Mouse (Mus musculus): Measurements from ENCODE around the gene Lnx2. TPM values are rescaled to one million over a fixed set of nuclear protein-coding genes. Genes with fewer than 3 reads are reported as not detected.

Lnx2 gene
- polyA plus RNA-seq, 2 experiments: 4.1 to 4.4 TPM

GRCm38 (mm10) chr5:147045929-147046328 is 30.5 kb downstream of the Lnx2 start:
- Histone ChIP-seq H3K4me2 (ENCODE audit: low read depth) (no peak overlapping the region), H3K9me3 (ENCODE audit: control insufficient read depth, low read length) (no peaks in the 10 kb centered on the region), H3K27ac (no peak overlapping the region), H3K27me3 (ENCODE audit: control insufficient read depth, insufficient read depth, low read length) (no peaks in the 10 kb centered on the region), H3K36me3 (replicated peaks; ENCODE audit: control insufficient read depth, insufficient read depth, low read depth) (no peaks in the 10 kb centered on the region), H3K4me1 (replicated peaks; ENCODE audit: control insufficient read depth in 2 of 2, insufficient read depth in 2 of 2, low read length in 1 of 2) (peaks cover 0 to 4% of the 10 kb centered on the region in 2 experiments; a peak in 2 of 4 replicates), H3K9ac (replicated peaks) (no peak overlapping the region), H3K4me3 (ENCODE audit: insufficient read depth in 1 of 2, low read depth in 2 of 2, low read length in 2 of 2) (no peak overlapping the region)
- TF ChIP-seq CTCF (IDR thresholded peaks at IDR 0.05; ENCODE audit: low read depth) (no peak), EP300 (IDR thresholded peaks at IDR 0.05; ENCODE audit: low read depth) (no peak)
- ATAC-seq (ENCODE audit: insufficient read depth) (no peak), DNase-seq (ENCODE audit: low read depth in 3 of 3, low spot score in 3 of 3) (no peak)
- 50% methylated on average over 11 of the region's 11 CpGs for WGBS (ENCODE audit: insufficient replicate concordance)

DNA sequence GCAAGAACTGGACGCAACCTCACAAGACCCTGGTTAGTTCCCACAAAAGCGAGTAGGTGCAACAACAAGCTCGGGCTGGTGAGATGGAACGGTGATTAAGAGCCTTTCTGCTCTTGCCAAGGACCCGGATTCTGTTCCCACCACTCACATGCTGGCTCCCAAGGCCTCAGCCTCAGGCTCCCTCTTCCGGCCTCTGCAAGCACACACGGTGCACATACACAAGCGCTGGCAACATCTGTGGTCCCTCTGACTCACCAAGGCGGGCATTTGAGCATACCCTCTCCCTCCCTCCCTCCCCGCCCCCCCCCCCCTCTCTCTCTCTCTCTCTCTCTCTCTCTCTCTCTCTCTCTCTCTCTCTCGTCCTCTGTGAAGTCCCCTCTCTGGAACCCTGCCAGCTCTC is 31.1 kb downstream of the Lnx2 start:
- DNase-seq (ENCODE audit: low read depth in 3 of 3, low spot score in 3 of 3) (no peak), ATAC-seq (ENCODE audit: insufficient read depth) (no peak)
- Histone ChIP-seq H3K27me3 (ENCODE audit: control insufficient read depth, insufficient read depth, low read length) (no peaks in the 10 kb centered on the region), H3K27ac (no peak overlapping the region), H3K4me2 (ENCODE audit: low read depth) (no peak overlapping the region), H3K36me3 (replicated peaks; ENCODE audit: control insufficient read depth, insufficient read depth, low read depth) (no peaks in the 10 kb centered on the region; the same call in 1 of the 2 replicates), H3K4me3 (ENCODE audit: insufficient read depth in 1 of 2, low read depth in 2 of 2, low read length in 2 of 2) (no peak overlapping the region), H3K9me3 (ENCODE audit: control insufficient read depth, low read length) (no peaks in the 10 kb centered on the region), H3K9ac (replicated peaks) (no peak overlapping the region), H3K4me1 (replicated peaks; ENCODE audit: control insufficient read depth in 2 of 2, insufficient read depth in 2 of 2, low read length in 1 of 2) (peaks cover 0 to 4% of the 10 kb centered on the region in 2 experiments; a peak in 2 of 4 replicates)
- WGBS (ENCODE audit: insufficient replicate concordance): 71% methylated on average over 10 of the region's 11 CpGs
- TF ChIP-seq EP300 (IDR thresholded peaks at IDR 0.05; ENCODE audit: low read depth) (no peak), CTCF (IDR thresholded peaks at IDR 0.05; ENCODE audit: low read depth) (no peak)

GRCm38 (mm10) chr5:147043240-147043844 is 33.0 kb downstream of the Lnx2 start:
- DNase-seq (ENCODE audit: low read depth in 3 of 3, low spot score in 3 of 3): no peak
- H3K4me3 ChIP-seq (ENCODE audit: insufficient read depth in 1 of 2, low read depth in 2 of 2, low read length in 2 of 2): no peak overlapping the region
- no peaks in the 10 kb centered on the region for H3K9me3 ChIP-seq (ENCODE audit: control insufficient read depth, low read length)
- no peak overlapping the region for H3K4me2 ChIP-seq (ENCODE audit: low read depth)
- no peak for TF ChIP-seq EP300 (IDR thresholded peaks at IDR 0.05; ENCODE audit: low read depth)
- TF ChIP-seq CTCF (IDR thresholded peaks at IDR 0.05; ENCODE audit: low read depth): no peak
- H3K9ac ChIP-seq (replicated peaks): no peak overlapping the region
- H3K27me3 ChIP-seq (ENCODE audit: control insufficient read depth, insufficient read depth, low read length): no peaks in the 10 kb centered on the region
- no peak overlapping the region for H3K27ac ChIP-seq
- no peak for ATAC-seq (ENCODE audit: insufficient read depth)
- 70% methylated on average over 15 of the region's 15 CpGs for WGBS (ENCODE audit: insufficient replicate concordance)
- H3K36me3 ChIP-seq (replicated peaks; ENCODE audit: control insufficient read depth, insufficient read depth, low read depth): no peaks in the 10 kb centered on the region; the same call in 1 of the 2 replicates
- no peaks in the 10 kb centered on the region for H3K4me1 ChIP-seq (replicated peaks; ENCODE audit: control insufficient read depth in 2 of 2, insufficient read depth in 2 of 2, low read length in 1 of 2)

DNA sequence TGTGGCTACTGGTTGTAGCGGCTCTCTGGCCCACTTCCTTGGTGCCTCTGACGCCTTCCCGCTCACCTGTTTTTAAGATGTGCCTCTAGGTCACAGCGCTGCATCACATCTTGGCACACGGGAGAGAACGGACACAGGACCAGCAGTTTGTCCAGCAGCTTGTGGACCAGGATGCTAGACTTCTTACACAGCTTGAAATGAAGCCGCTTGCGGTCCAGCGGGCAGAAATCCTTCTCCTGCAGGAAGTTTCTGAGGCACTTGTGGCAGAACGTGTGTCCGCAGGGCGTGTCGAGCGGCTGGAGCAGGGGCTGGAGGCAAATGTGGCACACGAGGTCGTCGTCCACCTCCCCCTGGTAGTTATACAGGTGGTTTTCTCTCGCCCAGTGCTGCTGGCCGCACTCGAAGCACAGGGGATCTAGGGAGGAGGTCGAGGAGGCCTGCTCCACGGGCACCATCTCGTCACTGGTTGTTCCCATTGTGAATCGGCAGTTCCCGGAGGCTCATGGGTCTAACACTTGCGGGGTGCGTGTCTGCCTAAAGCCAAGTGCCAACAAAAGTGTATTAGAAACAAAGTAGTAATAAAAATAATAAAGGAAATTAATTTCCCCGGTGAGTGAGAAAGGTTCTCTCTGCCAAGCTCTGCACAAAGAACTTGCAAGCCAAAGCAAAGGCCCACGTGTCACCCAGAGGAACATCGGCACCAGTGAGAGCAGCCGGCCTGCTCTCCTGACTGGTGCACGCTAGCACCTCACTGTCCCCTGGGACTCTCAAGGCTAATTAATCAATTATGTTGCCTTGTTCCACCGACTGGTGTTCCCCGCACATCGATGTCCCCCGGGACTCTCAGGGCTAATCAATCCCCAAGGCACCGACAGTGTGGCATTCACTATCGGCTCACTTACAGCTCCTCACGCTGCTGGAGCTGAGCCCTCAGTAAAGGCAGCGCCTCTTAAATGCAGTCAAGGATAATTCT is 34.1 kb downstream of the Lnx2 start:
- no peak for TF ChIP-seq CTCF (IDR thresholded peaks at IDR 0.05; ENCODE audit: low read depth)
- TF ChIP-seq EP300 (IDR thresholded peaks at IDR 0.05; ENCODE audit: low read depth): no peak
- no peak overlapping the region for H3K4me2 ChIP-seq (ENCODE audit: low read depth)
- DNase-seq (ENCODE audit: low read depth in 3 of 3, low spot score in 3 of 3): no peak
- H3K27me3 ChIP-seq (ENCODE audit: control insufficient read depth, insufficient read depth, low read length): no peaks in the 10 kb centered on the region
- 80% methylated on average over 40 of the region's 40 CpGs for WGBS (ENCODE audit: insufficient replicate concordance)
- no peaks in the 10 kb centered on the region for H3K4me1 ChIP-seq (replicated peaks; ENCODE audit: control insufficient read depth in 2 of 2, insufficient read depth in 2 of 2, low read length in 1 of 2)
- H3K9me3 ChIP-seq (ENCODE audit: control insufficient read depth, low read length): no peaks in the 10 kb centered on the region
- H3K4me3 ChIP-seq (ENCODE audit: insufficient read depth in 1 of 2, low read depth in 2 of 2, low read length in 2 of 2): no peak overlapping the region
- H3K27ac ChIP-seq: no peak overlapping the region
- H3K9ac ChIP-seq (replicated peaks): no peak overlapping the region
- H3K36me3 ChIP-seq (replicated peaks; ENCODE audit: control insufficient read depth, insufficient read depth, low read depth): no peaks in the 10 kb centered on the region; the same call in 1 of the 2 replicates
- no peak for ATAC-seq (ENCODE audit: insufficient read depth)

DNA sequence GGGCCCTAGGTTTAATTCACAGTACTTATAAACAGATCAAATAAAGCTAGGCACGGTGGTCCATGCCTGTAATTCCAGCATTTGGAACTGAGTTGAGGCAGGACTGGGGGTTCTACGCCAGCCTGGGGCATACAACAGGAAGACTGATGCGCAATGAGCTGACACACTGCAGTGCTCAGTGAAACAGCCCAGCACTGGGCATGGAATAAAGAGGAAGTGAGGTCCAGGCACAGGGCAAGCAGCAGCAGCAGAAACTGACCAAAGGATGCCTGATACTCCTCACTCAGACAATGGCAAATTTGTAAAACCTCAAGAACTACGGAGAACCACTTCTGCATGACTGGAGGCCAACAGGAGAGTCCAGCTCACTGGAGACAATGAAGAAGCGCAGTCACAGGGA is 37.0 kb downstream of the Lnx2 start:
- no peak overlapping the region for H3K27ac ChIP-seq
- no peak overlapping the region for H3K9ac ChIP-seq (replicated peaks)
- WGBS (ENCODE audit: insufficient replicate concordance): 63% methylated on average over 5 of the region's 5 CpGs

More for the DNA sequence above, 37.0 kb downstream of the Lnx2 start:
- Histone ChIP-seq H3K4me2 (ENCODE audit: low read depth) (no peak overlapping the region), H3K4me3 (ENCODE audit: insufficient read depth in 1 of 2, low read depth in 2 of 2, low read length in 2 of 2) (no peak overlapping the region), H3K27me3 (ENCODE audit: control insufficient read depth, insufficient read depth, low read length) (no peaks in the 10 kb centered on the region), H3K9me3 (ENCODE audit: control insufficient read depth, low read length) (no peaks in the 10 kb centered on the region), H3K4me1 (replicated peaks; ENCODE audit: control insufficient read depth in 2 of 2, insufficient read depth in 2 of 2, low read length in 1 of 2) (no peaks in the 10 kb centered on the region), H3K36me3 (replicated peaks; ENCODE audit: control insufficient read depth, insufficient read depth, low read depth) (no peaks in the 10 kb centered on the region; the same call in 1 of the 2 replicates)
- TF ChIP-seq EP300 (IDR thresholded peaks at IDR 0.05; ENCODE audit: low read depth): no peak
- DNase-seq (ENCODE audit: low read depth in 3 of 3, low spot score in 3 of 3) (no peak), ATAC-seq (ENCODE audit: insufficient read depth) (no peak)

Data from liver, embryonic 14.5 days (tissue).